Mouse (Mus musculus): ENCODE results near the gene Olfr123.

The Olfr123 gene

GRCm38 (mm10) chr17:37793229-37793628 is at the start of gene Olfr123:
Gene Olfr123 (plus strand): TSS chr17:37793529.
- no peak for DNase-seq

DNA sequence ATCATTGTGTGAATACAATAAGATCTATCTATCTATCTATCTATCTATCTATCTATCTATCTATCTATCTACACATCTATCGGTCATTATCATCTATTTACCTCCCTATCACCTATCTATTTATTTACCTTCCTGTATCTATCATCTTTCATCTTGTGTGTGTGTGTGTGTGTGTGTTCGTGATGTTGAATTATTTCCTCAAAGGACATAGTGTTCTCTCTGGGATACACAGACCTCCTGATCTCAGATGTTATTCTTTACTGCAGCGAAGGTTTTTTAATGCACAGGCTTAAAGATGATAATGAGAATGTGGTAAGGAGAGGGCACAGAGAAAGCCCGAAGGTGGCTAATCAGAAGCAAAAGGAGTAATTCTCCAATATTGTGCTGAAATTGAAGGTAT is 25.0 kb upstream of the Olfr123 start, which contains the start of gene Olfr122:
Gene Olfr122, plus strand, starts transcription at position 301 of the 400 bp plus-strand sequence.
- DNase-seq: no peak

DNA sequence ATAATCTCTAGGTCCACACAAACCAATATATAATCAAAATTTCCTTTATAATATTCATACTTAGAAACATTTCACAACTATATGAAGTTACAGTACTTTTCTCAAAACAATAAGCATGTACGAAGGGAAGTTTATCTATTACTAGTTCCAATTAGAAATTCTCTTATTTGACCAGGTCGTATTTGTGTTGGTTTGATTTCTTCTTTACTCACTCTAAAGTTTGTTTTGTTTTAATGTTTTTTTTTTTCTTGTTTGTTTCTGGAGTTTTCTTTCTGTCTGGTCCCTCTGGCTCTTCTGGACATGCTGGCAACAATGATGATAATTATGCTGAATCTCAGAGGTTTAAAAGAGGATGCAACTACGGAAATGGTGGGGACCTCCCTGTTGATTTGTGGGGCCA is 6.3 kb downstream of the Olfr123 start, which contains the start of gene Olfr124:
Gene Olfr124, plus strand, starts transcription at position 301 of the 400 bp plus-strand sequence.
- no peak for DNase-seq

DNA sequence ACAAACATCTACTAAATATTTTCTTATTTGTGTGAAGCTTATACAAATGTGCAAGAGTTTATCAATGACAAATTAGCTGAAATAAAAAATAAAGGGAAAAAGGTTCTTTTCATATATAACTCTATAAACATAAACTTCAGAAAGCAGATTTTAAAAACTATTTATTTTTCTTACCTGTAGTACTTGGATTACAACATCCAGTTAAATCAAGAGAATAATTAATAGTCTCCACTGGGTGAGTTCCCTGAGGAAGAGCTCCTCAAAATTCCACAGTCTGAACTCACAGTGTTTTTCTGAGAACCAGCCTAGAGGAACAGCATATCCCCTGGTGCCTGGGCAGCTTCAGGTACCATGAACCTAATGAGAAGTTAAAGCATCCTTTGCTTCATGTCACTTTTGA is 39.3 kb downstream of the Olfr123 start, which contains the start of gene Olfr125:
Gene Olfr125, plus strand, starts transcription at position 301 of the 400 bp plus-strand sequence.
- no peak for DNase-seq

- DNase-seq: no peak
These were observed 53.9 kb downstream of the Olfr123 start, which contains the start of gene Olfr126 for GRCm38 (mm10) chr17:37847183-37847582. Gene Olfr126 (plus strand): TSS chr17:37847483.
